Mouse (Mus musculus): ENCODE data around the gene Faap20.

DNA sequence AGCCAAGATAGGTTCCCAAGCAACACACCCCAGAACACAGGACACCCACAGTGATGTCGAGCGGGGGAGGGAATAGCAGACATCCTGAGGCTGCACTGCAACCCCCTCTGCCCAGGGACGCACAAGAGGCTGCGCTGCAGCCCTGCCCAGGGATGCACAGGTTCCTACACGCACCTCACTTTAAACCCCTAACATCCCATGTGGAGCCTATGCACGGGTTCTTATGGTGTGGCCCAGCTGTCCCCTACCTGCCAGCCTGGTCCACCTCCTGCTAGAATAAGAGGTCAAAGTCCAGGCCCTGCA, 35.9 kb upstream of the Faap20 start:
- TF ChIP-seq EP300 (IDR thresholded peaks at IDR 0.05) (no peak), CTCF (IDR thresholded peaks at IDR 0.05) (no peak)

Measured in lung, postnatal 0 days (tissue).